Mouse (Mus musculus): ENCODE measurements at regions not wholly inside any gene's neighbourhood (a gene's known extent, or its start where the extent isn't known, plus 50 kb on each side); places are given as distances from the start of the nearest gene placed in this dataset.

GRCm38 (mm10) chr15:56801933-56802332 is 675.5 kb downstream of the Slc22a22 start:
- WGBS: 82% methylated on average over 2 of the region's 2 CpGs
- Histone ChIP-seq H3K4me1 (ENCODE audit: control insufficient read depth, insufficient read depth, low read length) (no peaks in the 10 kb centered on the region), H3K4me3 (replicated peaks; ENCODE audit: extremely low read depth, low read depth, low read length) (no peak overlapping the region)
- DNase-seq: no peak
- no peak for TF ChIP-seq CTCF (IDR thresholded peaks at IDR 0.05; ENCODE audit: insufficient read depth, low read length)
- TF ChIP-seq POLR2A (IDR thresholded peaks at IDR 0.05; ENCODE audit: borderline replicate concordance, extremely low read depth, low read depth, low read length): no peak

- no peak for TF ChIP-seq CTCF (IDR thresholded peaks at IDR 0.05; ENCODE audit: insufficient read depth, low read length)
- no peak for TF ChIP-seq POLR2A (IDR thresholded peaks at IDR 0.05; ENCODE audit: borderline replicate concordance, extremely low read depth, low read depth, low read length)
- H3K4me3 ChIP-seq (replicated peaks; ENCODE audit: extremely low read depth, low read depth, low read length): no peak overlapping the region
- 76% methylated on average over 5 of the region's 5 CpGs for WGBS
- H3K4me1 ChIP-seq (ENCODE audit: control insufficient read depth, insufficient read depth, low read length): no peaks in the 10 kb centered on the region
- no peak for DNase-seq
Measured at GRCm38 (mm10) chr15:56775431-56775830, 702.0 kb downstream of the Slc22a22 start.

GRCm38 (mm10) chr15:56774648-56775393 is 702.6 kb downstream of the Slc22a22 start:
- TF ChIP-seq POLR2A (IDR thresholded peaks at IDR 0.05; ENCODE audit: borderline replicate concordance, extremely low read depth, low read depth, low read length) (no peak), CTCF (IDR thresholded peaks at IDR 0.05; ENCODE audit: insufficient read depth, low read length) (no peak)
- Histone ChIP-seq H3K4me3 (replicated peaks; ENCODE audit: extremely low read depth, low read depth, low read length) (no peak overlapping the region), H3K4me1 (ENCODE audit: control insufficient read depth, insufficient read depth, low read length) (no peaks in the 10 kb centered on the region)
- no peak for DNase-seq
- WGBS: 27% methylated on average over 9 of the region's 9 CpGs

GRCm38 (mm10) chr15:56766356-56766755 is 711.1 kb downstream of the Slc22a22 start:
- WGBS: 58% methylated on average over 6 of the region's 6 CpGs
- TF ChIP-seq POLR2A (IDR thresholded peaks at IDR 0.05; ENCODE audit: borderline replicate concordance, extremely low read depth, low read depth, low read length) (no peak), CTCF (IDR thresholded peaks at IDR 0.05; ENCODE audit: insufficient read depth, low read length) (no peak)
- no peaks in the 10 kb centered on the region for H3K4me1 ChIP-seq (ENCODE audit: control insufficient read depth, insufficient read depth, low read length)
- no peak overlapping the region for H3K4me3 ChIP-seq (replicated peaks; ENCODE audit: extremely low read depth, low read depth, low read length)
- DNase-seq: no peak

DNA sequence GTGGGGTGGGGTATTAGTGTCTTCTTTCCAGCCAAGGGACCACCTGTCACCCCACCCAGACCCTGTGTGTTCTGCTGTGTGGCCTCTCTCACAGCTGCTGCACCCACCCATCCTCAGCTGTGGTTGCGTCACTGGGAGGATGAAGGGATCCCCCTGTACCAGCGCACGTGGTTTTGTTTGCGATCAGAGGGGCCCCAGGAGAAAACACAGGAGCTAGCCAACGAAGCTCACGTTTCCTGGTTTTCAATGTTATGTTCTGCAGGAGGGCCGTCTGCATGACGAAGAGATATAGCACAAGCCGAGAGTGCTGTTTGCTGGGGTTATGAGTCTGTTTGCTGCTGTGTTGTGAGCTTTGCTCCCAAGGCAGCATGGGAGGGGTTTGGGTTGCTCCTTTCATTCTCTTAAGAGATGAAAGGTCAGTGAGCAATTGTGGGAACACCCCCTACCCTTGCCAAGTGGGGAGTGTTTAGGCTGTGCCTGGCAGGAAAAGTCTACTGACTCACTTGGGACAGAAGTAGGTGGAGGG is 712.4 kb downstream of the Slc22a22 start:
- H3K4me3 ChIP-seq (replicated peaks; ENCODE audit: extremely low read depth, low read depth, low read length): no peak overlapping the region
- no peaks in the 10 kb centered on the region for H3K4me1 ChIP-seq (ENCODE audit: control insufficient read depth, insufficient read depth, low read length)
- TF ChIP-seq POLR2A (IDR thresholded peaks at IDR 0.05; ENCODE audit: borderline replicate concordance, extremely low read depth, low read depth, low read length) (no peak), CTCF (IDR thresholded peaks at IDR 0.05; ENCODE audit: insufficient read depth, low read length) (no peak)
- DNase-seq: no peak
- 19% methylated on average over 9 of the region's 9 CpGs for WGBS

- Histone ChIP-seq H3K4me1 (ENCODE audit: control insufficient read depth, insufficient read depth, low read length) (no peaks in the 10 kb centered on the region), H3K4me3 (replicated peaks; ENCODE audit: extremely low read depth, low read depth, low read length) (no peak overlapping the region)
- no peak for TF ChIP-seq POLR2A (IDR thresholded peaks at IDR 0.05; ENCODE audit: borderline replicate concordance, extremely low read depth, low read depth, low read length)
- TF ChIP-seq CTCF (IDR thresholded peaks at IDR 0.05; ENCODE audit: insufficient read depth, low read length): no peak
- 46% methylated on average over 5 of the region's 5 CpGs for WGBS
- DNase-seq: no peak
Measured at GRCm38 (mm10) chr15:56764019-56764418, 713.4 kb downstream of the Slc22a22 start.

DNA sequence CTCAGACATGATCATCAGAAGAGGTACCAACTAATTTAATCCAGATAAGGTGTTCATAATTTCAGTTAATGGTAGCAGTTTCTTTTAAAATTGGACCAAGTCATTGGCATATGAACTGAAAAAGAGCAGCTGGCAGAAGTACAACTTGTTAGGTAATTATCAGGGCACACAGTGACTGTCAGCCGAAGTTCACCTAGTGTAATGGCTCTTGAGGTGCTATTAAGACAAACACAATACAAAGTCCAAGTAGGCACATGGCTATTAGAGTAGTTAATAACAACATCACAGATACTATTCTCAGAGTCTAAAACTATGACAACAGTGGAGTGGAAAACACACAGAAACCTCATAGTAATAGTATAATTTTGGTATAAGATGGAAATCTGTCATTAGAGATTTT is 730.7 kb downstream of the Slc22a22 start:
- H3K4me1 ChIP-seq (ENCODE audit: control insufficient read depth, insufficient read depth, low read length): no peaks in the 10 kb centered on the region
- DNase-seq: no peak
- TF ChIP-seq CTCF (IDR thresholded peaks at IDR 0.05; ENCODE audit: insufficient read depth, low read length) (no peak), POLR2A (IDR thresholded peaks at IDR 0.05; ENCODE audit: borderline replicate concordance, extremely low read depth, low read depth, low read length) (no peak)
- H3K4me3 ChIP-seq (replicated peaks; ENCODE audit: extremely low read depth, low read depth, low read length): no peak overlapping the region
- WGBS: 52% methylated on average over 1 of the region's 1 CpGs

- WGBS: 47% methylated on average over 4 of the region's 4 CpGs
- Histone ChIP-seq H3K4me3 (replicated peaks; ENCODE audit: extremely low read depth, low read depth, low read length) (no peak overlapping the region), H3K4me1 (ENCODE audit: control insufficient read depth, insufficient read depth, low read length) (no peaks in the 10 kb centered on the region)
- no peak for DNase-seq
- TF ChIP-seq CTCF (IDR thresholded peaks at IDR 0.05; ENCODE audit: insufficient read depth, low read length) (no peak), POLR2A (IDR thresholded peaks at IDR 0.05; ENCODE audit: borderline replicate concordance, extremely low read depth, low read depth, low read length) (no peak)
Measured at GRCm38 (mm10) chr15:56744915-56745314, 732.5 kb downstream of the Slc22a22 start.

Measured in lung, adult 2 months (tissue).